Mouse (Mus musculus): Measurements from ENCODE around the gene Akap8.

DNA sequence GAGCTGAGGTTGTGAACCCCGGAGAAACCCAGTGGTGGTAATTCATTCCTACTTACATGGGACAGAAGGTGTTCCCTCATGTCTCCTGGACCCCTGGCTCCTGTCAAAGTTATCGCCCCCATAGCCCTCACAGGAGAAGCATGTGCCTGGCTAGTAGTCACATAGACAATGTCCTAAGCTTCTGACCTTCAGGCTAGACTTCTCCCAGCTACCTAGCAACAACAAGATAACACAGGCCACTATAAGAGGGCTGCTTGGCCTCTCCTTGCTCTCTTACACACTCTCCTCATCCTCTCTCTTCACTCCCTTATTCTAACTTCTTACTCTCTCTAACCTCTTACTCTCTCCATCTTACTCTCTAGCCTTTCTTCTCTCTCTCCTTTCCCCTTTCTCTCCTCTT, 63.6 kb downstream of the Akap8 start:
- TF ChIP-seq USF1 (IDR thresholded peaks at IDR 0.05; ENCODE audit: low read depth) (no peak), POLR2A (IDR thresholded peaks at IDR 0.05; ENCODE audit: insufficient read length, low read depth) (no peak)

All from myocyte (in vitro differentiated cells).